Mouse (Mus musculus) ES-Bruce4 (cell line): Measurements from ENCODE around the gene Spryd3.

ENCODE experiments used
- CTCF ChIP-seq: IDR thresholded peaks from one replicate; pipeline ENCODE4 v1.8.1; 2011; ENCODE audit warnings: low read depth, low read length
- POLR2A ChIP-seq: IDR thresholded peaks from one replicate; pipeline ENCODE4 v1.8.1; 2011; ENCODE audit warnings: low read length; ENCODE audit not compliant: insufficient read depth

GRCm38 (mm10) chr15:102091063-102091679 lies 44.9 kb downstream of the Spryd3 start:
- TF ChIP-seq POLR2A (no peak), CTCF (no peak)
